Mouse (Mus musculus): ENCODE results near the gene Gpr21. TPM values are rescaled to one million over a fixed set of nuclear protein-coding genes. Genes with fewer than 3 reads are reported as not detected.

Gene Gpr21
- total RNA-seq, 2 experiments from 2014 or later, result 0.53 to 0.62 TPM

DNA sequence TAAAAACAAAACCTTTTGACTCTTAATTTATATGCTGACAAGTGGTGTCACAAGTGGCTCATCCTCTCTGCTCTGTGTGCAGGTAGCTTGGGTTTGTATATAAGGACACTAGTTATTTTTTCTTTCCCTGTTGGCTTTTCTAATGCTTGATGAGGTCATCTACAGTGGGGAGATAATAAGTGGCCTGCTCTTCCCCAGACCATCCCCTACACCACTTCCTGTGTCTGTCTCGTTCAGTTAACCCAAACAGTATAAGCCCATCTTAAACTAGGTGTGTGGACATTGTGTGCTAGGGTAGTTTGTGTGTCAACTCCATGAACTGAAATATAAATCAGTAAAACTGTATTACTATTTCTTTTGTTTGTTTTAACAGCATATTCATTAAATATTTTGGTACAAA lies 49.9 kb downstream of the Gpr21 start:
- no peak for DNase-seq (ENCODE audit: low spot score)
- intact Hi-C loops (cut with DNase I), result no loop called here

DNA sequence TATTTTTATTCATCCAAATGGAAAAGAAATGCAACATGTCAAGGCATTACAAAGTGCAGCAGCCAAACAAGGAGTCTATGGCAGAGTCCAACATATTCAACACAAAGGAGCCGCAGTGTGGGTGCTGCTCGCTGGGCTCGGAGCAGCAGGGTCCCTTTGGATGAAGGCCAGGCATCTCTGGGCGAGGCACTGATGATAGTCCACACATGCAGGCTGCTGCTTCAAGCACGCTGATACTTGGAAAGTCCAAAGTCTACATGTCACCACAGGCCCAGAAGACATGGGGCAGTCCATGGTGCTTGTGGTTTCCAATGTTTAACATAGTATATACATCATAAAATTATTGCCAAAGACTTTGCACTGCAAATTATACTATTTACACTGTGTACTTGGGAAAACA lies 53.8 kb downstream of the Gpr21 start:
- intact Hi-C loops (cut with DNase I), result no loop called here
- DNase-seq (ENCODE audit: low spot score), result no peak

Other genes with a start within 250 kb of the Gpr21 start
- not detected for gene Olfr368, start 189.8 kb upstream of the Gpr21 start, total RNA-seq (2021)
- 10 to 100 TPM; 22.4 to 25.9 TPM for gene Pdcl, start 157.0 kb upstream of the Gpr21 start, total RNA-seq (2021)
- gene Rc3h2, start 93.4 kb upstream of the Gpr21 start, total RNA-seq (2021), result 10 to 100 TPM; 34.7 to 34.8 TPM
- 1 to 10 TPM; 4.3 to 6.3 TPM for gene Zbtb26, start 73.2 kb upstream of the Gpr21 start, total RNA-seq (2021)
- gene Zbtb6, start 73.2 kb upstream of the Gpr21 start, total RNA-seq (2021), result 1 to 10 TPM; 4.2 to 4.8 TPM
- 10 to 100 TPM; 40.8 to 46.5 TPM for gene Rabgap1, start 73.1 kb upstream of the Gpr21 start, total RNA-seq (2021)
- 10 to 100 TPM; 19.1 to 20.0 TPM for gene Strbp, start 187.5 kb downstream of the Gpr21 start, total RNA-seq (2021)